Mouse (Mus musculus) ES-Bruce4 (cell line): ENCODE results near the gene Itgb3.

Experiments used
- CTCF ChIP-seq: IDR thresholded peaks from one replicate; pipeline ENCODE4 v1.8.1; 2011; ENCODE audit warnings: low read depth, low read length
- EP300 ChIP-seq: IDR thresholded peaks from 2 replicates; pipeline ENCODE4 v1.6.1; 2011; ENCODE audit warnings: low read depth, low read length; ENCODE audit not compliant: insufficient read depth
- POLR2A ChIP-seq: IDR thresholded peaks from one replicate; pipeline ENCODE4 v1.8.1; 2011; ENCODE audit warnings: low read length; ENCODE audit not compliant: insufficient read depth

DNA sequence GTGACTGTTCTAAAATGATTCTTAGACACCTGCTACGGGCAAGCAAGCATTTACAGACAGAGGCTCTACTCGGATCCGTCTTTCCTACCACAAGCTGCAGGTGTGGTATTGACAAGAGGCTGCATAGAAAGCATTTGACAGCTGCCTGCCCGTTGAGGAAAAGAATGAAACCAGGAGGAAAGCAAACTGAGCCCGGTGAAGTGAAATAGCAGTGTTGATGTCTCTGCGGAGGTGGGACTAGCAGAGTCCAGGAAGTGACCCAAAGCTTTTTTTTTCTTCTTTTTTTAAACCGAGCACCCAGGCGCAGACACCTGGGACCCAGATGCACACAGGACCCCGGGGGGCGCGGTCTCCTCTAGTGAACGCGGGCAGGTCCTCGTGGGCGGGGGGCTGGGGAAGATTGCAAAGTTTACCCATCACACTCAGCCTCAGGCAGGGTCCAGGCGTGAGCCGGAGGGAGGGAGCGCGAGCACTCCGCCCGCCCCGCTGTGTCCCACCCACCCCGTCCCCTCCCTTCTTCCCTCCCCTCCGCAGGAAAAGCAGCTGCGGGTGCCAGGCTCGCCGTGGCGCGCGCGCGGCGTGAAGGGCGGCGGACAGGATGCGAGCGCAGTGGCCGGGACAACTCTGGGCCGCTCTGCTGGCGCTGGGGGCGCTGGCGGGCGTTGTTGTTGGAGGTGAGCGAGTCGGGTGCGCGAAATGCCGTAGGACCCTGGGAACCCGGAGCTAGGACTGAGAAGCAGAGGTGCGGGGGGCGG lies at the start of gene Itgb3:
- no peak for TF ChIP-seq EP300
- TF ChIP-seq CTCF = no peak
- TF ChIP-seq POLR2A = no peak
